Mouse (Mus musculus): Measurements from ENCODE around the gene Ell2.
"Not testable (repeated sequence)": the region's sequence is repeated elsewhere in the genome, so short reads cannot be mapped to it uniquely, and the experiment has no call there.

Gene Ell2

GRCm38 (mm10) chr13:75706457-75706856 lies at the start of gene Ell2:
Ell2 (plus strand) TSS chr13:75706757.
- no peak for DNase-seq (ENCODE audit: low spot score in 2 of 2)

GRCm38 (mm10) chr13:75685438-75685837 lies 21.1 kb upstream of the Ell2 start:
- no peak for DNase-seq (ENCODE audit: low spot score in 2 of 2)

GRCm38 (mm10) chr13:75686995-75687394 lies 19.6 kb upstream of the Ell2 start:
- DNase-seq (ENCODE audit: low spot score in 2 of 2) = no peak

- DNase-seq (ENCODE audit: low spot score in 2 of 2) = no peak
Observed at GRCm38 (mm10) chr13:75691625-75692024, 14.9 kb upstream of the Ell2 start.

DNA sequence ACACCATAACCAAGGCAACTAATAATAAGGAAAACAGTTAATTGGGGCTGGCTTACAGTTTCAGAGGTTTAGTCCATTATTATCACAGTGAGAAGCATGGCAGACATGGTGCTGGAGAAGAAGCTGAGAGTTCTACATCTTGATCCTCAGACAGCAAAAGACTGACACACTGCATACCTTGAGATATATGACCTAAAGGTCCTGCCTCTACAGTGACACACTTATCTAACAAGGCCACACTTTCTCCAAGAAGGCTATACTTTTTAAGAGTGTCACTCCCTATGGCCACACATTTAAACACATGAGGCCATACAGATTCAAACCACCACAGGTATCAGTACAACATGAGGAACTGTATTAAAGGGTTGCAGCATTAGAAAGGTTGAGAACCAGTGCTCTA lies 13.5 kb upstream of the Ell2 start:
- DNase-seq (ENCODE audit: low spot score in 2 of 2) = no peak

GRCm38 (mm10) chr13:75702814-75703213 lies 3.7 kb upstream of the Ell2 start:
- DNase-seq (ENCODE audit: low spot score in 2 of 2) = no peak

- peak; percentile 84 to 86 for DNase-seq (ENCODE audit: low spot score in 2 of 2)
Observed at GRCm38 (mm10) chr13:75706882-75707816, 592 bp downstream of the Ell2 start.

DNA sequence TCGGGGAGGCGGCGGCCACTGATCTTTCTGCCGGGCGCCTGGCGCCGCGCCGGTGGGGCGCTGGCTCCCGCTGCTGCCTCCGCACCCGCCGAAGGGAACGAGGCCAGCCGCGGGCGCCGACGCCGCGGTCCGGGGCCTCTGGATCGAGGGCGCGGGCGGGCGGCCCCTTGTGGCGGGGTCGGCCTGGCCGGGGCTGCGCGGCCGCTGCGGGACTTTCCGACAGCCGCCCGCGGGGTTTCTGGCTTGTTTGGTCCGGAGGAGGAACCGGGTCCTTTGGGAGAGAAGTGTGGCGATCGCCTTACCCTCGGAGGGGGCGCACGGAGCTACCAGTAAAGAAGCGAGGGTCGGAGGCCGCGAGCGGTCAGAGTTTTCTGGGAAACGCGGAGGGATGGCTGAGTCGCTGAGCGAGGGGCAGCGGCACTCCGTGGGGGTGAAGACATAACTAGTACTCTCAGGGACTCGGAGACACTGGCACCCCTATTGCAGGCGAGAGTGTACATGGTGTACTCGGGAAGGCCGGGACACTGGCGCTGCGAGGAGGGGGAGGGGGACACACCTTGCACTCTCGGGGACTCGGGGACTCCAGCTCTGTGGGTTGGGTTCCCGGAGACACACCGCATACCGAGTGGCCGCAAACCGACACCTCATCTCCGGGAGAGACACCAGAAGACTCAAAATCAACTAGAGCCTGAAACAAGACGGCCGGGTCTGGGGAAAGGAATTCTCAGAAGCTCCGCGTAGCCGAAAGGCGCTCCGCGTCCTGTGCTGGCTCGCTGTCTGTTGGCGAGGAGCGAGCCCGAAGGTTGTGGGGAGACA lies 1.5 kb downstream of the Ell2 start:
- peak; percentile 10 to 35 for DNase-seq (ENCODE audit: low spot score in 2 of 2)

DNA sequence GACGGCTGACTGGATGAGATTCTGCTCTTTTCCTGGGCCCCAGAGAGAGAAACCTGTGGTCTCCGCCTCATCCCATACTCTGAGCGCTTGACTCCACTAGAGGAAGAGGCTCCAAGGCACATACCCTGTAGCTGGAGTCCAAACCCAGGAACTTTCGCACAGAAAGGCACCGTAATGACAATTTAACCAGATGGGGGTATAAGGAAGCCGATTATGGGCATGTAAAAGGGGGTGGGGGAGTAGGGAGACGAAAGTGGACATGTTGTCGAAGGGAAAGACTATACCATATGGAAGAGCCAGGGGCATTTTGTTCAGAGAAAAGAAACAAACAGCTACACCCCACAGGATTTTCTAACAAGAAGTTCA lies 2.1 kb downstream of the Ell2 start:
- DNase-seq (ENCODE audit: low spot score in 2 of 2) = no peak

- peak in 1 of 2 experiments; percentile 6 for DNase-seq (ENCODE audit: low spot score in 2 of 2)
Observed at GRCm38 (mm10) chr13:75709026-75709778, 2.6 kb downstream of the Ell2 start.

GRCm38 (mm10) chr13:75710152-75710551 lies 3.6 kb downstream of the Ell2 start:
- DNase-seq (ENCODE audit: low spot score in 2 of 2) = no peak

GRCm38 (mm10) chr13:75711517-75711916 lies 5.0 kb downstream of the Ell2 start:
- DNase-seq (ENCODE audit: low spot score in 2 of 2) = not testable (repeated sequence)

- DNase-seq (ENCODE audit: low spot score in 2 of 2) = not testable (repeated sequence)
Observed at GRCm38 (mm10) chr13:75712544-75712943, 6.0 kb downstream of the Ell2 start.

GRCm38 (mm10) chr13:75714407-75714806 lies 7.8 kb downstream of the Ell2 start:
- DNase-seq (ENCODE audit: low spot score in 2 of 2) = no peak

DNA sequence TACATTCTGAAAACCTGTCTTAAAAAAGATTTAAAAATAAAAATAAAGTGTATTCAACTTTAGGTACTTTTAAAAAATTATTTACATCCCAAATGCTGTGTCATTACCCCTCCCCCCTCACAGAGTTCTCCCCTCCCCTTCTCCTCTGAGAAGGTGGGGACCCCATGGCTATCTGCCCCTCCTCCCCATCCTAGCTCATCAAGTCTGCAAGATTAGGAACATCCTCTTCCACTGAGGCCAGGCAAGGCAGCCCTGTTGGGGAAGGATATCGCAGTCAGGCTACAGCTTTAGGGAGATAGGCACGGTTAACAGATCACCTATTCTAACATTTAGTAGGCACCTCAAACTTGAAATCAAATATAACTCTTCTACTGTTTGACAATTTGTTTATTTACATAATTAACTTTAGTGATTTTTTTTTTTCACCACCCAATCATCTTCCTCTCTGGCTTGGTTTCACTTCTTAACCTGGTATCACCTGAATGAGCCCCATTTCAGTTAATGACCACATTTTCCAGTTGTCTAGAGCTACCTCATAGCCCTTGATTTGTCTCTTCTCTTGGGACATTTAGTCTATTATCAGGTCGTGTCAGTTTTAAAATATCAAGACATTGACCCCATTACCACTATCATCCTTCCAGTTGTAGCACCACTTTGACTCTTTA lies 11.2 kb downstream of the Ell2 start:
- no peak for DNase-seq (ENCODE audit: low spot score in 2 of 2)

DNA sequence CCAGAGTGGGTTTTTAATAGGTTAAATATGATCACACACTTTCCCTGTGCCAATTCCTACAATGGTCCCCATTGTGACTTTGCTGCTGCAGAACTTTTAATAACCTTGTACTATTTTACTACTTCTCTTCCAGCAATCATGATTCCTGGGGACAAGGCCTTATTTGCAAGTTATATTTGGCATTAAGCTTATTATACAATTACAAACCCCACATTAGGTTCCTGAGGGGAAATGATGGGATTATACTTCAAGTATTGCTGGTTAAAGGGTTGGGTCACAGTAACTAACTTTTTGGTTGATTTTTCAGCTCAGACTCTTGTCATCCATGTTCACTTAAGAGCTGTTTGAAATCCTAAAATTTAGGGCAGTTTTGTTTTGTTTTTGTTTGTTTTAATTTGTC lies 11.8 kb downstream of the Ell2 start:
- no peak for DNase-seq (ENCODE audit: low spot score in 2 of 2)

GRCm38 (mm10) chr13:75719645-75720044 lies 13.1 kb downstream of the Ell2 start:
- no peak for DNase-seq (ENCODE audit: low spot score in 2 of 2)

DNA sequence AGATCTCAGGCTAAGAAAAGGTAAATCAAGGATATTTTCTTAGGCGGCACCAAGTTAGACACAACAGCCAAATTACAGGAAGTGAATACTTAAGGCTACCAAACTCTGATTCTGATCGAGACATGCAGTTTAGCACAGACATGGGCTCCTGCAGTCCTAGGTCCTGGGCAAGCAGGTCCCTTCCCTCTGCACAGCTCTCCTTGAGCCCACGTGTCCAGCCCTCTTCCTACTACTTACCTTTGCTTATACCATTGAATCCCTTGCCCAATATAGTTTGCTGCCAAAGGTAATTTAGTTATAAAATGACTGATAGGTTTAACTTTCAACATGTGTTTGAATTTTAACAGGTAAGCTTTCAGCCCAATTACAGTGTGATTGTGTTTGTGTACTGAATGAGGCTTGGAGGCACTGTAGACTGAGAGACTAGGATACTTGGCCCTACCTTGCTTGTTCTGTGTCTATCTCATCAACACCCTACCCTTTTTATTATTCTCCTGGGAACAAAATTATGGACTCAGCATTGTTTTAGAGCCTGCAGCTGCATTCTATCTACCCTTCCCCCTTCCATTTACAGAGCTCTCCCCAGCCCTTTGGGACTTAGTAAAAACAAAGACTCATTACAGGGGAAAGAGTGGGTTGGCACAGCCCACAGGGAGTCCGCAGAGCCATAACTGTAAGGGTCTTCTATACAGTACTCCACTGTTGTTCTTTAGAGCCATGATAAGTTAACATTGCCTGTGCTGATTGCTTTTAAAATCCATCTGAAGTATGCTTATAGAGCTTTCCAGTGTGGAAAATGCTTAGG lies 20.2 kb downstream of the Ell2 start:
- no peak for DNase-seq (ENCODE audit: low spot score in 2 of 2)

DNA sequence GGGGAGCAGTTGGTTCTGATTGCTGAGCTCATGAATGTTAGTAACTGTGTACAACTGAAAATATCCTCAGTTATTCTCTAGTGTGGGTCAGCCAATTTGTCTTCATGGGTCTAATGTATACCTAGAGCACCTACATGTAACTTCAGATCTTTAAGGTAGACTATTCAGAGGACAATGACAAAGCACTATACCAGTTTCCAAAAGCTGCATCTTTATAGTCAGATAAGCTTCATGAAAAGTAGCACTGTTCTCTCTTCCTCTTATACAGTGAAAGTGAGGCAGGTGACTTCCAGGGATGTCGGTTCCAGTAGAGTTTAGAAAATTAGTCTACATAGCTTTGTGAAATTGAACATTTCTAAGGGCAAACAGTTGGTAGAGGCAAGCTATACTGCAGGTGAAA lies 21.4 kb downstream of the Ell2 start:
- DNase-seq (ENCODE audit: low spot score in 2 of 2) = no peak

GRCm38 (mm10) chr13:75729834-75730233 lies 23.3 kb downstream of the Ell2 start:
- DNase-seq (ENCODE audit: low spot score in 2 of 2) = no peak

- no peak for DNase-seq (ENCODE audit: low spot score in 2 of 2)
Observed at GRCm38 (mm10) chr13:75730717-75731116, 24.2 kb downstream of the Ell2 start.
